Mouse (Mus musculus) lung, postnatal 0 days (tissue): Measurements from ENCODE around the gene Sppl2b.

Experiments
- CTCF ChIP-seq: IDR thresholded peaks from 2 replicates; pipeline ENCODE4 v1.5.1; 2016; ENCODE audit warnings: antibody characterized with exemption, mild to moderate bottlenecking
- EP300 ChIP-seq: IDR thresholded peaks from 2 replicates; pipeline ENCODE4 v1.6.1; 2016; ENCODE audit warnings: antibody characterized with exemption, mild to moderate bottlenecking, control low read depth

GRCm38 (mm10) chr10:80841685-80842084, 13.4 kb upstream of the Sppl2b start:
- TF ChIP-seq CTCF (no peak), EP300 (no peak)
